Mouse (Mus musculus): ENCODE data around the gene Rps28. TPM values are rescaled to one million over a fixed set of nuclear protein-coding genes. Genes with fewer than 3 reads are reported as not detected.
A peak's percentile ranks its signal among the peaks of the same experiment; 100 is the strongest.
"Not testable (repeated sequence)": the region's sequence is repeated elsewhere in the genome, so short reads cannot be mapped to it uniquely, and the experiment has no call there.

The Rps28 gene
- polyA plus RNA-seq, 1 experiment from 2014 or later: 813 TPM

GRCm38 (mm10) chr17:33829561-33829960 is 5.2 kb upstream of the Rps28 start:
- ATAC-seq (ENCODE audit: insufficient read depth, low FRiP score, low TSS enrichment): no peak
- 93% methylated on average over 10 of the region's 10 CpGs for WGBS

GRCm38 (mm10) chr17:33828892-33829291 is 4.5 kb upstream of the Rps28 start:
- Histone ChIP-seq H3K4me2 (ENCODE audit: low read depth) (no peak overlapping the region), H3K27me3 (ENCODE audit: control insufficient read depth, insufficient read depth, low read length) (no peaks in the 10 kb centered on the region), H3K9me3 (ENCODE audit: control insufficient read depth, low read length) (no peaks in the 10 kb centered on the region), H3K4me3 (ENCODE audit: low read depth, low read length) (no peak overlapping the region), H3K4me1 (ENCODE audit: control insufficient read depth, insufficient read depth, low read length) (peaks cover 3% of the 10 kb centered on the region; the same call in 1 of the 2 replicates), H3K27ac (ENCODE audit: low read depth, low read length) (no peak overlapping the region), H3K9ac (ENCODE audit: low read length) (no peak overlapping the region), H3K36me3 (ENCODE audit: control insufficient read depth, insufficient read depth, low read length) (peaks cover 13% of the 10 kb centered on the region)
- no peak for DNase-seq (ENCODE audit: low spot score)
- WGBS: 80% methylated on average over 2 of the region's 2 CpGs
- no peak for ATAC-seq (ENCODE audit: insufficient read depth, low FRiP score, low TSS enrichment)

More at GRCm38 (mm10) chr17:33829561-33829960, 5.2 kb upstream of the Rps28 start:
- Histone ChIP-seq H3K27ac (ENCODE audit: low read depth, low read length) (no peak overlapping the region), H3K9me3 (ENCODE audit: control insufficient read depth, low read length) (no peaks in the 10 kb centered on the region), H3K4me3 (ENCODE audit: low read depth, low read length) (no peak overlapping the region), H3K27me3 (ENCODE audit: control insufficient read depth, insufficient read depth, low read length) (no peaks in the 10 kb centered on the region), H3K9ac (ENCODE audit: low read length) (no peak overlapping the region), H3K4me2 (ENCODE audit: low read depth) (no peak overlapping the region), H3K36me3 (ENCODE audit: control insufficient read depth, insufficient read depth, low read length) (peaks cover 13% of the 10 kb centered on the region), H3K4me1 (ENCODE audit: control insufficient read depth, insufficient read depth, low read length) (peaks cover 3% of the 10 kb centered on the region; the same call in 1 of the 2 replicates)
- DNase-seq (ENCODE audit: low spot score): no peak

DNA sequence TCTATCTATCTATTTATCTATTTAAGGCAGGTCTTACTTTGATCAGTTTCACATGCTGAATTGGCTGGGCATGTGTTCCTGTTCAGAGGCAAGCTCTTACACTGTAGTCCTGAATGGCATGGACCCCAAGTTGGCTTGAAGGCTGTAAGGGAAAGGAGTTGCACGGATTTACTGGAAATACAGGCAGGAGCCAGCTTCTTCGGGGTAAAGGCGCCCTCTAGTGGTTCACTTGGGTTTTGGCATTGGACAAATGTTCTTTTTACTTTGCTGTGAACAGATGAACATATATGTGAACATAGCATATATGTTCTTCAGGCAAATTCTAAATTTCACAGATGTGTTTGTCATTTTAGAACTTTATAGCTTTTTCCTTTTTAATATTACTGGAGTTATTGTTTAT is 2.5 kb upstream of the Rps28 start:
- Histone ChIP-seq H3K27ac (ENCODE audit: low read depth, low read length) (no peak overlapping the region), H3K9ac (ENCODE audit: low read length) (no peak overlapping the region), H3K4me3 (ENCODE audit: low read depth, low read length) (no peak overlapping the region), H3K9me3 (ENCODE audit: control insufficient read depth, low read length) (no peaks in the 10 kb centered on the region), H3K4me2 (ENCODE audit: low read depth) (no peak overlapping the region), H3K4me1 (ENCODE audit: control insufficient read depth, insufficient read depth, low read length) (peaks cover 10% of the 10 kb centered on the region; the same call in 1 of the 2 replicates), H3K27me3 (ENCODE audit: control insufficient read depth, insufficient read depth, low read length) (no peaks in the 10 kb centered on the region), H3K36me3 (ENCODE audit: control insufficient read depth, insufficient read depth, low read length) (peaks cover 10% of the 10 kb centered on the region)
- ATAC-seq (ENCODE audit: insufficient read depth, low FRiP score, low TSS enrichment) (peak; percentile 31; the same call in 1 of the 2 replicates), DNase-seq (ENCODE audit: low spot score) (peak; percentile 68)
- 2% methylated on average over 3 of the region's 3 CpGs for WGBS

DNA sequence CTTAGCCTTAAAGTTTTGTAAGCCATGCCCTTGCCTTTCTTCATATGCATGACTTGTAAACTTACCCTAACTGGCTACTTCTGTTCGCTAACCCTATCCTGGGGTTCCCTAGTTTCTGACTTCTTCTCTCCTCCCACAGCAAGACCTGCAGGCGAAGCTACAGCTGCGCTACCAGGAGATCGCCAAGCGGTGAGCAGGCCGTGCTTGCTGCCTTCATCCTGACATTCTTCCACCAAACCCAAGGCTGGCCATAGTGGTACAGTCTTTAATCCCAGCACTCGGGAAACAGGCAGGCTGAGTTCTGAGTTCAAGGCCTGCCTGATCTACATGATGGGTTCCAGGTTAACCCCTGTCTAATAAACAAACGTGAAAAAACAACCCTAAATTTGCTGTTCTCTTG is 1.1 kb upstream of the Rps28 start:
- Histone ChIP-seq H3K9ac (ENCODE audit: low read length) (no peak overlapping the region; the same call in 1 of the 2 replicates), H3K4me1 (ENCODE audit: control insufficient read depth, insufficient read depth, low read length) (peaks cover 10% of the 10 kb centered on the region; the same call in 1 of the 2 replicates), H3K9me3 (ENCODE audit: control insufficient read depth, low read length) (no peaks in the 10 kb centered on the region), H3K4me3 (ENCODE audit: low read depth, low read length) (peak overlapping the region; percentile 78), H3K27ac (ENCODE audit: low read depth, low read length) (no peak overlapping the region), H3K27me3 (ENCODE audit: control insufficient read depth, insufficient read depth, low read length) (no peaks in the 10 kb centered on the region), H3K4me2 (ENCODE audit: low read depth) (peak overlapping the region; percentile 61), H3K36me3 (ENCODE audit: control insufficient read depth, insufficient read depth, low read length) (peaks cover 13% of the 10 kb centered on the region)
- ATAC-seq (ENCODE audit: insufficient read depth, low FRiP score, low TSS enrichment) (no peak), DNase-seq (ENCODE audit: low spot score) (no peak)
- WGBS: 87% methylated on average over 8 of the region's 8 CpGs

- Histone ChIP-seq H3K36me3 (ENCODE audit: control insufficient read depth, insufficient read depth, low read length) (peaks cover 10% of the 10 kb centered on the region), H3K9ac (ENCODE audit: low read length) (peak overlapping the region; percentile 75), H3K4me2 (ENCODE audit: low read depth) (peak overlapping the region; percentile 61), H3K4me1 (ENCODE audit: control insufficient read depth, insufficient read depth, low read length) (peaks cover 10% of the 10 kb centered on the region; the same call in 1 of the 2 replicates), H3K4me3 (ENCODE audit: low read depth, low read length) (peak overlapping the region; percentile 78)
- not testable (repeated sequence) for ATAC-seq (ENCODE audit: insufficient read depth, low FRiP score, low TSS enrichment); DNase-seq (ENCODE audit: low spot score); H3K27me3 ChIP-seq (ENCODE audit: control insufficient read depth, insufficient read depth, low read length); H3K9me3 ChIP-seq (ENCODE audit: control insufficient read depth, low read length); H3K27ac ChIP-seq (ENCODE audit: low read depth, low read length)
- 10% methylated on average over 6 of the region's 6 CpGs for WGBS
Measured at GRCm38 (mm10) chr17:33824997-33825330, 602 bp upstream of the Rps28 start.

GRCm38 (mm10) chr17:33823171-33823570 is 1.2 kb downstream of the Rps28 start:
- not testable (repeated sequence) for DNase-seq (ENCODE audit: low spot score); H3K9me3 ChIP-seq (ENCODE audit: control insufficient read depth, low read length); H3K27ac ChIP-seq (ENCODE audit: low read depth, low read length); H3K27me3 ChIP-seq (ENCODE audit: control insufficient read depth, insufficient read depth, low read length); ATAC-seq (ENCODE audit: insufficient read depth, low FRiP score, low TSS enrichment); H3K36me3 ChIP-seq (ENCODE audit: control insufficient read depth, insufficient read depth, low read length)
- 79% methylated on average over 8 of the region's 8 CpGs for WGBS
- peaks cover 14% of the 10 kb centered on the region for H3K4me1 ChIP-seq (ENCODE audit: control insufficient read depth, insufficient read depth, low read length)
- peak overlapping the region; percentile 78 for H3K4me3 ChIP-seq (ENCODE audit: low read depth, low read length)
- H3K9ac ChIP-seq (ENCODE audit: low read length): peak overlapping the region; percentile 82
- H3K4me2 ChIP-seq (ENCODE audit: low read depth): peak overlapping the region; percentile 85

- DNase-seq (ENCODE audit: low spot score): no peak
- Histone ChIP-seq H3K36me3 (ENCODE audit: control insufficient read depth, insufficient read depth, low read length) (peaks cover 9% of the 10 kb centered on the region), H3K4me2 (ENCODE audit: low read depth) (no peak overlapping the region), H3K4me3 (ENCODE audit: low read depth, low read length) (no peak overlapping the region), H3K27me3 (ENCODE audit: control insufficient read depth, insufficient read depth, low read length) (no peaks in the 10 kb centered on the region), H3K9me3 (ENCODE audit: control insufficient read depth, low read length) (no peaks in the 10 kb centered on the region), H3K9ac (ENCODE audit: low read length) (no peak overlapping the region), H3K27ac (ENCODE audit: low read depth, low read length) (no peak overlapping the region), H3K4me1 (ENCODE audit: control insufficient read depth, insufficient read depth, low read length) (peaks cover 19% of the 10 kb centered on the region)
- WGBS: 80% methylated on average over 1 of the region's 1 CpGs
- no peak for ATAC-seq (ENCODE audit: insufficient read depth, low FRiP score, low TSS enrichment)
Measured at GRCm38 (mm10) chr17:33822436-33822959, 1.9 kb downstream of the Rps28 start.

- 20% methylated on average over 33 of the region's 33 CpGs for WGBS
- ATAC-seq (ENCODE audit: insufficient read depth, low FRiP score, low TSS enrichment): peak; percentile 2
- Histone ChIP-seq H3K9ac (ENCODE audit: low read length) (peak overlapping the region; percentile 74), H3K9me3 (ENCODE audit: control insufficient read depth, low read length) (no peaks in the 10 kb centered on the region), H3K27ac (ENCODE audit: low read depth, low read length) (peak overlapping the region; percentile 80), H3K27me3 (ENCODE audit: control insufficient read depth, insufficient read depth, low read length) (no peaks in the 10 kb centered on the region), H3K4me2 (ENCODE audit: low read depth) (peak overlapping the region; percentile 48), H3K4me3 (ENCODE audit: low read depth, low read length) (peak overlapping the region; percentile 26), H3K36me3 (ENCODE audit: control insufficient read depth, insufficient read depth, low read length) (peaks cover 7% of the 10 kb centered on the region), H3K4me1 (ENCODE audit: control insufficient read depth, insufficient read depth, low read length) (peaks cover 14% of the 10 kb centered on the region)
- no peak for DNase-seq (ENCODE audit: low spot score)
Measured at GRCm38 (mm10) chr17:33817969-33818643, 6.3 kb downstream of the Rps28 start.
